Mouse (Mus musculus): ENCODE measurements around the gene Gm17949. TPM values are rescaled to one million over a fixed set of nuclear protein-coding genes. Genes with fewer than 3 reads are reported as not detected.
A peak's percentile ranks its signal among the peaks of the same experiment; 100 is the strongest.

Gene Gm17949
- total and polyA plus RNA-seq, 2 experiments from 2014 or later, result 0.34 TPM; not detected in 1

GRCm38 (mm10) chr17:57061069-57061468 is 49.8 kb downstream of the Gm17949 start:
- DNase-seq, result no peak
- H3K4me2 ChIP-seq (ENCODE audit: low read depth), result peak overlapping the region; percentile 54
- peak overlapping the region; percentile 86 for H3K4me3 ChIP-seq (ENCODE audit: low read depth, low read length)
- WGBS, result 38% methylated on average over 10 of the region's 10 CpGs
- peaks cover 22% of the 10 kb centered on the region for H3K27me3 ChIP-seq (ENCODE audit: insufficient read depth, low read length)
- no peak overlapping the region for H3K27ac ChIP-seq (ENCODE audit: low read depth, low read length)
- peaks cover 9% of the 10 kb centered on the region for H3K4me1 ChIP-seq (ENCODE audit: insufficient read depth)
- no peak for ATAC-seq
- no peak overlapping the region; the same call in 1 of the 2 replicates for H3K9ac ChIP-seq
- no peaks in the 10 kb centered on the region for H3K9me3 ChIP-seq (ENCODE audit: low read length)
- peaks cover 9% of the 10 kb centered on the region for H3K36me3 ChIP-seq (ENCODE audit: insufficient read depth)
- TF ChIP-seq CTCF (IDR thresholded peaks at IDR 0.05; ENCODE audit: low read depth), result no peak

GRCm38 (mm10) chr17:57062011-57062521 is 50.8 kb downstream of the Gm17949 start:
- Histone ChIP-seq H3K9ac (no peak overlapping the region), H3K4me3 (ENCODE audit: low read depth, low read length) (peak overlapping the region; percentile 30), H3K4me1 (ENCODE audit: insufficient read depth) (peaks cover 9% of the 10 kb centered on the region), H3K27ac (ENCODE audit: low read depth, low read length) (no peak overlapping the region), H3K9me3 (ENCODE audit: low read length) (no peaks in the 10 kb centered on the region), H3K4me2 (ENCODE audit: low read depth) (peak overlapping the region; percentile 45), H3K36me3 (ENCODE audit: insufficient read depth) (peaks cover 3% of the 10 kb centered on the region; the same call in 1 of the 2 replicates), H3K27me3 (ENCODE audit: insufficient read depth, low read length) (peaks cover 22% of the 10 kb centered on the region)
- TF ChIP-seq CTCF (IDR thresholded peaks at IDR 0.05; ENCODE audit: low read depth), result no peak
- ATAC-seq, result no peak
- DNase-seq, result no peak
- WGBS, result under 1% methylated on average over 39 of the region's 39 CpGs

GRCm38 (mm10) chr17:57062548-57062947 is 51.3 kb downstream of the Gm17949 start:
- Histone ChIP-seq H3K4me1 (ENCODE audit: insufficient read depth) (peaks cover 9% of the 10 kb centered on the region), H3K9me3 (ENCODE audit: low read length) (no peaks in the 10 kb centered on the region), H3K4me2 (ENCODE audit: low read depth) (peak overlapping the region; percentile 45), H3K36me3 (ENCODE audit: insufficient read depth) (no peaks in the 10 kb centered on the region), H3K9ac (no peak overlapping the region), H3K27me3 (ENCODE audit: insufficient read depth, low read length) (peaks cover 22% of the 10 kb centered on the region), H3K27ac (ENCODE audit: low read depth, low read length) (no peak overlapping the region), H3K4me3 (ENCODE audit: low read depth, low read length) (peak overlapping the region; percentile 30)
- DNase-seq (no peak), ATAC-seq (no peak)
- no peak for TF ChIP-seq CTCF (IDR thresholded peaks at IDR 0.05; ENCODE audit: low read depth)
- 4% methylated on average over 22 of the region's 22 CpGs for WGBS

- Histone ChIP-seq H3K36me3 (ENCODE audit: insufficient read depth) (no peaks in the 10 kb centered on the region), H3K9me3 (ENCODE audit: low read length) (no peaks in the 10 kb centered on the region), H3K27me3 (ENCODE audit: insufficient read depth, low read length) (peaks cover 22% of the 10 kb centered on the region), H3K4me1 (ENCODE audit: insufficient read depth) (peaks cover 8% of the 10 kb centered on the region), H3K9ac (no peak overlapping the region), H3K4me3 (ENCODE audit: low read depth, low read length) (no peak overlapping the region), H3K27ac (ENCODE audit: low read depth, low read length) (no peak overlapping the region), H3K4me2 (ENCODE audit: low read depth) (no peak overlapping the region)
- 11% methylated on average over 8 of the region's 8 CpGs for WGBS
- TF ChIP-seq CTCF (IDR thresholded peaks at IDR 0.05; ENCODE audit: low read depth), result no peak
- no peak for DNase-seq
- ATAC-seq, result no peak
Observed at GRCm38 (mm10) chr17:57063031-57063430, 51.8 kb downstream of the Gm17949 start.

- ATAC-seq (no peak), DNase-seq (no peak)
- Histone ChIP-seq H3K4me3 (ENCODE audit: low read depth, low read length) (no peak overlapping the region), H3K4me1 (ENCODE audit: insufficient read depth) (no peaks in the 10 kb centered on the region), H3K27me3 (ENCODE audit: insufficient read depth, low read length) (peaks cover 13% of the 10 kb centered on the region), H3K4me2 (ENCODE audit: low read depth) (no peak overlapping the region), H3K27ac (ENCODE audit: low read depth, low read length) (no peak overlapping the region), H3K9ac (no peak overlapping the region), H3K9me3 (ENCODE audit: low read length) (no peaks in the 10 kb centered on the region), H3K36me3 (ENCODE audit: insufficient read depth) (no peaks in the 10 kb centered on the region)
- WGBS, result 58% methylated on average over 5 of the region's 5 CpGs
- TF ChIP-seq CTCF (IDR thresholded peaks at IDR 0.05; ENCODE audit: low read depth), result no peak
Observed at GRCm38 (mm10) chr17:57066908-57067307, 55.6 kb downstream of the Gm17949 start.

GRCm38 (mm10) chr17:57070272-57070671 is 59.0 kb downstream of the Gm17949 start:
- H3K9ac ChIP-seq, result 0 out of 2 replicates have a peak overlapping the region, but pooled peaks have one; percentile 19
- 13% methylated on average over 9 of the region's 9 CpGs for WGBS

GRCm38 (mm10) chr17:57070699-57071098 is 59.4 kb downstream of the Gm17949 start:
- no peak overlapping the region for H3K9ac ChIP-seq
- H3K27ac ChIP-seq (ENCODE audit: low read depth, low read length), result no peak overlapping the region
- H3K4me1 ChIP-seq (ENCODE audit: insufficient read depth), result no peaks in the 10 kb centered on the region
- no peak overlapping the region for H3K4me3 ChIP-seq (ENCODE audit: low read depth, low read length)
- no peaks in the 10 kb centered on the region for H3K27me3 ChIP-seq (ENCODE audit: insufficient read depth, low read length)
- 0 out of 2 replicates have a peak overlapping the region, but pooled peaks have one; percentile 8 for H3K4me2 ChIP-seq (ENCODE audit: low read depth)
- DNase-seq (no peak), ATAC-seq (peak; percentile 32; the same call in 1 of the 2 replicates)
- no peaks in the 10 kb centered on the region for H3K36me3 ChIP-seq (ENCODE audit: insufficient read depth)
- no peaks in the 10 kb centered on the region for H3K9me3 ChIP-seq (ENCODE audit: low read length)
- 6% methylated on average over 11 of the region's 11 CpGs for WGBS
- TF ChIP-seq CTCF (IDR thresholded peaks at IDR 0.05; ENCODE audit: low read depth), result no peak

More at GRCm38 (mm10) chr17:57070272-57070671, 59.0 kb downstream of the Gm17949 start:
- Histone ChIP-seq H3K4me1 (ENCODE audit: insufficient read depth) (no peaks in the 10 kb centered on the region), H3K27me3 (ENCODE audit: insufficient read depth, low read length) (no peaks in the 10 kb centered on the region), H3K4me3 (ENCODE audit: low read depth, low read length) (no peak overlapping the region), H3K27ac (ENCODE audit: low read depth, low read length) (no peak overlapping the region), H3K4me2 (ENCODE audit: low read depth) (0 out of 2 replicates have a peak overlapping the region, but pooled peaks have one; percentile 8), H3K36me3 (ENCODE audit: insufficient read depth) (no peaks in the 10 kb centered on the region), H3K9me3 (ENCODE audit: low read length) (no peaks in the 10 kb centered on the region)
- TF ChIP-seq CTCF (IDR thresholded peaks at IDR 0.05; ENCODE audit: low read depth), result no peak
- no peak for DNase-seq
- ATAC-seq, result 0 out of 2 replicates have a peak, but pooled peaks have one; percentile 10

Other genes starting within 250 kb of the Gm17949 start
- 75.1 and 75.3 TPM in 2 replicates for gene Dus3l, start 246.7 kb upstream of the Gm17949 start, total RNA-seq (2014; rRNA removed)
- 70.4 and 79.9 TPM in 2 replicates for gene Dus3l, start 246.7 kb upstream of the Gm17949 start, polyA plus RNA-seq (2015; fragmentation: Nextera tagmentation; extraction: Ambion mirVana)
- 0.69 and 0.71 TPM in 2 replicates for gene Prr22, start 241.2 kb upstream of the Gm17949 start, total RNA-seq (2014; rRNA removed)
- 0.14 and 0.25 TPM in 2 replicates for gene Prr22, start 241.2 kb upstream of the Gm17949 start, polyA plus RNA-seq (2015; fragmentation: Nextera tagmentation; extraction: Ambion mirVana)
- gene Rfx2, start 180.5 kb upstream of the Gm17949 start, total RNA-seq (2014; rRNA removed), result 2.4 and 3.6 TPM in 2 replicates
- 2.2 and 3.4 TPM in 2 replicates for gene Rfx2, start 180.5 kb upstream of the Gm17949 start, polyA plus RNA-seq (2015; fragmentation: Nextera tagmentation; extraction: Ambion mirVana)
- not detected in 2 replicates for gene Acsbg2, start 137.0 kb upstream of the Gm17949 start, total RNA-seq (2014; rRNA removed)
- not detected in 2 replicates for gene Acsbg2, start 137.0 kb upstream of the Gm17949 start, polyA plus RNA-seq (2015; fragmentation: Nextera tagmentation; extraction: Ambion mirVana)
- 0.14 TPM in 1 of 2 replicates, not detected in the other for gene 1700061G19Rik, start 136.0 kb upstream of the Gm17949 start, total RNA-seq (2014; rRNA removed)
- gene 1700061G19Rik, start 136.0 kb upstream of the Gm17949 start, polyA plus RNA-seq (2015; fragmentation: Nextera tagmentation; extraction: Ambion mirVana), result 0.15 and 0.48 TPM in 2 replicates
- 87.6 and 109 TPM in 2 replicates for gene Mllt1, start 76.1 kb upstream of the Gm17949 start, total RNA-seq (2014; rRNA removed)
- 58.5 and 65.8 TPM in 2 replicates for gene Mllt1, start 76.1 kb upstream of the Gm17949 start, polyA plus RNA-seq (2015; fragmentation: Nextera tagmentation; extraction: Ambion mirVana)
- not detected in 2 replicates for gene Acer1, start 29.3 kb upstream of the Gm17949 start, total RNA-seq (2014; rRNA removed)
- not detected in 2 replicates for gene Acer1, start 29.3 kb upstream of the Gm17949 start, polyA plus RNA-seq (2015; fragmentation: Nextera tagmentation; extraction: Ambion mirVana)
- gene Clpp, start 21.2 kb upstream of the Gm17949 start, total RNA-seq (2014; rRNA removed), result 105 and 109 TPM in 2 replicates
- gene Clpp, start 21.2 kb upstream of the Gm17949 start, polyA plus RNA-seq (2015; fragmentation: Nextera tagmentation; extraction: Ambion mirVana), result 159 and 185 TPM in 2 replicates
- 44.2 and 50.7 TPM in 2 replicates for gene Alkbh7, start 14.1 kb upstream of the Gm17949 start, total RNA-seq (2014; rRNA removed)
- gene Alkbh7, start 14.1 kb upstream of the Gm17949 start, polyA plus RNA-seq (2015; fragmentation: Nextera tagmentation; extraction: Ambion mirVana), result 52.2 and 56.4 TPM in 2 replicates
- gene Pspn, start 11.5 kb upstream of the Gm17949 start, total RNA-seq (2014; rRNA removed), result not detected in 2 replicates
- gene Pspn, start 11.5 kb upstream of the Gm17949 start, polyA plus RNA-seq (2015; fragmentation: Nextera tagmentation; extraction: Ambion mirVana), result not detected in 2 replicates
- gene Gtf2f1, start 181 bp upstream of the Gm17949 start, total RNA-seq (2014; rRNA removed), result 59.1 and 63.1 TPM in 2 replicates
- gene Gtf2f1, start 181 bp upstream of the Gm17949 start, polyA plus RNA-seq (2015; fragmentation: Nextera tagmentation; extraction: Ambion mirVana), result 76.8 and 83.0 TPM in 2 replicates
- 49.5 and 65.5 TPM in 2 replicates for gene Khsrp, start 20.1 kb downstream of the Gm17949 start, total RNA-seq (2014; rRNA removed)
- gene Khsrp, start 20.1 kb downstream of the Gm17949 start, polyA plus RNA-seq (2015; fragmentation: Nextera tagmentation; extraction: Ambion mirVana), result 22.6 and 27.0 TPM in 2 replicates
- not detected in 2 replicates for gene Slc25a41, start 30.2 kb downstream of the Gm17949 start, total RNA-seq (2014; rRNA removed)
- gene Slc25a41, start 30.2 kb downstream of the Gm17949 start, polyA plus RNA-seq (2015; fragmentation: Nextera tagmentation; extraction: Ambion mirVana), result not detected in 2 replicates
- gene Crb3, start 47.6 kb downstream of the Gm17949 start, total RNA-seq (2014; rRNA removed), result 2.0 and 4.0 TPM in 2 replicates
- gene Crb3, start 47.6 kb downstream of the Gm17949 start, polyA plus RNA-seq (2015; fragmentation: Nextera tagmentation; extraction: Ambion mirVana), result 2.4 and 3.5 TPM in 2 replicates
- 75.7 and 101 TPM in 2 replicates for gene Slc25a23, start 48.4 kb downstream of the Gm17949 start, total RNA-seq (2014; rRNA removed)
- 38.8 and 43.2 TPM in 2 replicates for gene Slc25a23, start 48.4 kb downstream of the Gm17949 start, polyA plus RNA-seq (2015; fragmentation: Nextera tagmentation; extraction: Ambion mirVana)
- 0.92 and 1.00 TPM in 2 replicates for gene Dennd1c, start 67.0 kb downstream of the Gm17949 start, total RNA-seq (2014; rRNA removed)
- gene Dennd1c, start 67.0 kb downstream of the Gm17949 start, polyA plus RNA-seq (2015; fragmentation: Nextera tagmentation; extraction: Ambion mirVana), result 1.4 and 1.9 TPM in 2 replicates
- 131 and 157 TPM in 2 replicates for gene Tubb4a, start 76.3 kb downstream of the Gm17949 start, total RNA-seq (2014; rRNA removed)
- 453 and 500 TPM in 2 replicates for gene Tubb4a, start 76.3 kb downstream of the Gm17949 start, polyA plus RNA-seq (2015; fragmentation: Nextera tagmentation; extraction: Ambion mirVana)
- gene Tnfsf9, start 93.9 kb downstream of the Gm17949 start, total RNA-seq (2014; rRNA removed), result 2.1 and 3.5 TPM in 2 replicates
- 3.4 and 4.1 TPM in 2 replicates for gene Tnfsf9, start 93.9 kb downstream of the Gm17949 start, polyA plus RNA-seq (2015; fragmentation: Nextera tagmentation; extraction: Ambion mirVana)
- 1.3 TPM in 1 of 2 replicates, not detected in the other for gene Cd70, start 138.3 kb downstream of the Gm17949 start, total RNA-seq (2014; rRNA removed)
- 0.47 and 0.69 TPM in 2 replicates for gene Cd70, start 138.3 kb downstream of the Gm17949 start, polyA plus RNA-seq (2015; fragmentation: Nextera tagmentation; extraction: Ambion mirVana)
- gene Tnfsf14, start 182.7 kb downstream of the Gm17949 start, total RNA-seq (2014; rRNA removed), result not detected in 2 replicates
- not detected in 2 replicates for gene Tnfsf14, start 182.7 kb downstream of the Gm17949 start, polyA plus RNA-seq (2015; fragmentation: Nextera tagmentation; extraction: Ambion mirVana)
- gene C3, start 216.7 kb downstream of the Gm17949 start, total RNA-seq (2014; rRNA removed), result 1.3 and 1.4 TPM in 2 replicates
- gene C3, start 216.7 kb downstream of the Gm17949 start, polyA plus RNA-seq (2015; fragmentation: Nextera tagmentation; extraction: Ambion mirVana), result 0.77 and 1.2 TPM in 2 replicates
- gene Gpr108, start 237.0 kb downstream of the Gm17949 start, total RNA-seq (2014; rRNA removed), result 15.7 and 18.6 TPM in 2 replicates
- 16.9 and 17.5 TPM in 2 replicates for gene Gpr108, start 237.0 kb downstream of the Gm17949 start, polyA plus RNA-seq (2015; fragmentation: Nextera tagmentation; extraction: Ambion mirVana)
- 3.2 and 3.5 TPM in 2 replicates for gene Trip10, start 238.0 kb downstream of the Gm17949 start, total RNA-seq (2014; rRNA removed)
- 5.2 and 6.0 TPM in 2 replicates for gene Trip10, start 238.0 kb downstream of the Gm17949 start, polyA plus RNA-seq (2015; fragmentation: Nextera tagmentation; extraction: Ambion mirVana)

All from forebrain, postnatal 0 days (tissue).